Mouse (Mus musculus) activated CD4-positive, CD25-positive, alpha-beta regulatory T cell, adult 9 weeks (primary cell): ENCODE results near the gene Olfr1324. TPM values are rescaled to one million over a fixed set of nuclear protein-coding genes. Genes with fewer than 3 reads are reported as not detected.

Source experiments
- polyA plus RNA-seq: library from polyadenylated mRNA; unstranded; fragments of 100-300 nt; shearing (Covaris generic); gene quantifications from one replicate; pipeline ENCODE4 v1.2.1, GENCODE M21; 2017

The Olfr1324 gene
- polyA plus RNA-seq, result not detected

DNA sequence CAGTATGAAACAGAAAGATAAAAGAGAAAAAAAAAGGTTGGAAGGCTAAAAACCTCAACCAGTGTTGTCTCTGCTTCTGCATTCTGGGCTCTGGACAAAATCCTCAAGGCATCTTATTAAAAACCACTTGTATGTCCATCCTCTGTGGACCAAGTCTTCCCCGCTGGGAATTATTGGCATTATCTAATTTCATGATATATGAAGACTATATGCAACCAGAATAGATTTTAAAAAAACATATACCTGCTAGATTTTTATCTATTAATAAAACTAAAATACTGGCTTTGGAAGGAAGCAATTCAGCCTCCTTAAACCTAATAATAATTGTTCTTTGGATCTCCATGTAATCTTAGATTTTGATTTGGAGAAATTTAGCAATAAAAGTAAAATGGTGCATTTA lies at the start of gene Olfr1324:
TSS of gene Olfr1324 (minus strand) at position 101 of the 400 bp plus-strand sequence.

